Mouse (Mus musculus): ENCODE results near the gene Serpine3. TPM values are rescaled to one million over a fixed set of nuclear protein-coding genes. Genes with fewer than 3 reads are reported as not detected.

The Serpine3 gene
- polyA plus RNA-seq, 1 experiment from 2014 or later, result not detected

- DNase-seq (no peak), ATAC-seq (ENCODE audit: insufficient read depth) (no peak)
- TF ChIP-seq CTCF (IDR thresholded peaks at IDR 0.05; ENCODE audit: low read depth), result no peak
- H3K27ac ChIP-seq (ENCODE audit: low read depth), result no peak overlapping the region
- H3K27me3 ChIP-seq (ENCODE audit: insufficient read depth, low read length), result no peaks in the 10 kb centered on the region
- peaks cover 41% of the 10 kb centered on the region for H3K36me3 ChIP-seq (ENCODE audit: insufficient read depth)
- no peak overlapping the region for H3K4me3 ChIP-seq (ENCODE audit: low read depth, low read length)
- no peak overlapping the region for H3K9ac ChIP-seq
- no peaks in the 10 kb centered on the region for H3K4me1 ChIP-seq (ENCODE audit: insufficient read depth)
- H3K4me2 ChIP-seq, result no peak overlapping the region
- no peaks in the 10 kb centered on the region for H3K9me3 ChIP-seq (ENCODE audit: low read depth, low read length)
- 87% methylated on average over 1 of the region's 1 CpGs for WGBS
Measured at GRCm38 (mm10) chr14:62735646-62736045, 72.2 kb downstream of the Serpine3 start.

Other genes starting within 250 kb of the Serpine3 start
- gene Gucy1b2, start 207.4 kb upstream of the Serpine3 start, polyA plus RNA-seq (2014; fragmentation: Nextera tagmentation; extraction: Ambion mirVana), result 0.42 and 0.66 TPM in 2 replicates
- 3.3 and 4.3 TPM in 2 replicates for gene Fam124a, start 107.9 kb upstream of the Serpine3 start, polyA plus RNA-seq (2014; fragmentation: Nextera tagmentation; extraction: Ambion mirVana)
- gene Gm4131, start 96.7 kb upstream of the Serpine3 start, polyA plus RNA-seq (2014; fragmentation: Nextera tagmentation; extraction: Ambion mirVana), result not detected in 2 replicates
- gene Ints6, start 97.5 kb downstream of the Serpine3 start, polyA plus RNA-seq (2014; fragmentation: Nextera tagmentation; extraction: Ambion mirVana), result 29.4 and 35.2 TPM in 2 replicates
- 10.0 and 10.2 TPM in 2 replicates for gene Wdfy2, start 174.0 kb downstream of the Serpine3 start, polyA plus RNA-seq (2014; fragmentation: Nextera tagmentation; extraction: Ambion mirVana)

Data from lung, embryonic 14.5 days (tissue).